Mouse (Mus musculus) heart, postnatal 10 days (tissue): ENCODE measurements at regions not wholly inside any gene's neighbourhood (a gene's known extent, or its start where the extent isn't known, plus 50 kb on each side); places are given as distances from the start of the nearest gene placed in this dataset.

Experiments used
- DNase-seq, 2 experiments: peaks; one replicate each; pipeline ENCODE4 v3.0.0; 2021
- intact Hi-C: fragments of 180-260 bp; cut with DNase I; formaldehyde crosslinking; loops from one replicate; pipeline ENCODE4 v1.15.1; 2025

GRCm38 (mm10) chr13:82359442-82359841, 576.6 kb downstream of the Cetn3 start:
- peak; percentile 12 to 14 for DNase-seq
- intact Hi-C loops: loop anchor here (5.0 to 10.0 kb wide), 2 partner anchors 102 to 415 kb away; no protein-coding TSS in a partner anchor

GRCm38 (mm10) chr13:82360711-82361110, 577.8 kb downstream of the Cetn3 start:
- DNase-seq: no peak
- intact Hi-C loops: no loop called here

- intact Hi-C loops: no loop called here
- DNase-seq: no peak
Measured at GRCm38 (mm10) chr13:82361379-82361778, 578.5 kb downstream of the Cetn3 start.

- intact Hi-C loops: no loop called here
- peak in 1 of 2 experiments; percentile 5 for DNase-seq
Measured at GRCm38 (mm10) chr13:82366768-82367167, 583.9 kb downstream of the Cetn3 start.

- no peak for DNase-seq
Measured at GRCm38 (mm10) chr13:82371579-82371978, 588.7 kb downstream of the Cetn3 start.

GRCm38 (mm10) chr13:82372612-82373011, 589.7 kb downstream of the Cetn3 start:
- DNase-seq: no peak
- intact Hi-C loops: no loop called here

More at GRCm38 (mm10) chr13:82371579-82371978, 588.7 kb downstream of the Cetn3 start:
- intact Hi-C loops: no loop called here

- intact Hi-C loops: no loop called here
- peak; percentile 13 to 18 for DNase-seq
Measured at GRCm38 (mm10) chr13:82392908-82393307, 610.0 kb downstream of the Cetn3 start.

- no peak for DNase-seq
- intact Hi-C loops: no loop called here
Measured at GRCm38 (mm10) chr13:82393496-82393895, 610.6 kb downstream of the Cetn3 start.

- intact Hi-C loops: no loop called here
- no peak for DNase-seq
Measured at GRCm38 (mm10) chr13:82413677-82414076, 630.8 kb downstream of the Cetn3 start.

GRCm38 (mm10) chr13:82420966-82421365, 638.1 kb downstream of the Cetn3 start:
- intact Hi-C loops: no loop called here
- DNase-seq: no peak

GRCm38 (mm10) chr13:82423911-82424654, 641.2 kb downstream of the Cetn3 start:
- no peak for DNase-seq
- intact Hi-C loops: no loop called here

- intact Hi-C loops: no loop called here
- DNase-seq: peak; percentile 19 to 33
Measured at GRCm38 (mm10) chr13:82424732-82425341, 642.0 kb downstream of the Cetn3 start.

- intact Hi-C loops: no loop called here
- DNase-seq: no peak
Measured at GRCm38 (mm10) chr13:82432411-82432810, 649.5 kb downstream of the Cetn3 start.

GRCm38 (mm10) chr13:82439294-82439693, 656.4 kb downstream of the Cetn3 start:
- DNase-seq: peak in 1 of 2 experiments; percentile 13
- intact Hi-C loops: no loop called here

- no peak for DNase-seq
- intact Hi-C loops: no loop called here
Measured at GRCm38 (mm10) chr13:82453650-82454049, 670.8 kb downstream of the Cetn3 start.

- intact Hi-C loops: no loop called here
- DNase-seq: no peak
Measured at GRCm38 (mm10) chr13:82483265-82483929, 700.5 kb downstream of the Cetn3 start.

- intact Hi-C loops: no loop called here
- no peak for DNase-seq
Measured at GRCm38 (mm10) chr13:82496606-82497005, 713.7 kb downstream of the Cetn3 start.

- intact Hi-C loops: no loop called here
- DNase-seq: no peak
Measured at GRCm38 (mm10) chr13:82508176-82508575, 725.3 kb downstream of the Cetn3 start.

- no peak for DNase-seq
- intact Hi-C loops: no loop called here
Measured at GRCm38 (mm10) chr13:82509512-82509911, 726.6 kb downstream of the Cetn3 start.
